Mouse (Mus musculus) frontal cortex, adult (tissue): ENCODE results near the gene Galntl6.
"Not testable (repeated sequence)": the region's sequence is repeated elsewhere in the genome, so short reads cannot be mapped to it uniquely, and the experiment has no call there.

Source experiments
- ATAC-seq: cut with Nextera tagmentation; 2 replicates; pipeline ENCODE4 v1.9.2; 2017; ENCODE audit warnings: mild to moderate bottlenecking, moderate library complexity, mixed read lengths; ENCODE audit not compliant: low TSS enrichment

Gene Galntl6

DNA sequence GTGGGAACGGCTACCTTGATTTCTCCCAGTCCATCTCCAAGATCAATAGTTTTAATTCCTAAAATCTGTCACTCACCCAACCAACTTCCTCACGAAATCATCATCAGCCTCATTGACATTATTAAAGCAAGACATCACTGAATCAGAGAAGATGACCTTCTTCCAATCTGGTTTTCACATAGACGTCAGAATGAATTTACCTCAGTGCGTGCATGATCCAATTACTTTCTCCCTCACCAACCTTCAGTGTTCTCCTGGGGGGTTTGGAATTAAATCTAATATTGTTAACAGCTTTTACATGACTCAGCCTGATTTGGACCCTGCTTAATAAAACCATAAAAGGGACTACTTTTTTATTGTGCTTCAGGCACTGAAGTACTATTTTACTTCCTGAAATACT, 307.7 kb downstream of the Galntl6 start:
- ATAC-seq = no peak

DNA sequence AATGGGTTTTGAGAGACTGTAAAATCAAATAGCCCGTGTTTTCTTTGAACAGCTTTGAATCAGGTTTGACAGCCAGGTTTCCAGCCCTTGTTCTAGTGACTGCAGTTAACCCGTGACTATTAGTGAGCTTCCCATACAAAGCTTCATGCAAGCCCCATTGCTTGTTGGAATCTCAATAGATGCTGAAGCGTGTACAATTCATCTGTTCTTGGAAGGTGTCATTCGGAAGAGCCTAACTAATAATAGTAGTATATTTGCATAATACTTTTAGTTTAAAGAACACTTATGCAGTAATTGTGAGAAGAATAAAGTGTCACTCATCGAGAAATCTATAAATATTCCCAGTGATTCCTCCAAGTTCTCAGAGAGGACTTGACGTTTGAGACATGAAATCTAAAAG, 314.6 kb downstream of the Galntl6 start:
- no peak for ATAC-seq

DNA sequence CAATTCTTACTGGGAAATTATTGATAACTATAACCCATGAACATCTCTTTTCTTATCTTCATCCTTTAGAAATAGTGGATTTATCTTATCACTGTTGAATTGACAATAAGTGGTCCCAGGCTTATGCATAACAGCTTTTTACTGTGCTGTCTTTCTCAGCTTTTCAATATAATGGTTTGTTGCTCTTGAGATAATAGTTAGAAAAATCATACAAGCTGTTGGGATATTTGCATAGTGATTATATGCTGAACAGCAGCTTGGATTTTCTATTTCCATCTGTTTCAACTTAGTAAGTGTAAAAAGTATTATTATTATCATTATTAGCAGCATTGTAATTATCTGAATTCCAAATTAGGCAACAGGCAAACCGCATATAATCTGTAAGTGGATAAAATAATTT, 337.1 kb downstream of the Galntl6 start:
- ATAC-seq = no peak

- no peak for ATAC-seq
Observed at GRCm38 (mm10) chr8:58568086-58568485, 344.4 kb downstream of the Galntl6 start.

GRCm38 (mm10) chr8:58566115-58566514, 346.3 kb downstream of the Galntl6 start:
- peak; percentile 82 for ATAC-seq

- ATAC-seq = no peak
Observed at GRCm38 (mm10) chr8:58535781-58536180, 376.7 kb downstream of the Galntl6 start.

GRCm38 (mm10) chr8:58534631-58535030, 377.8 kb downstream of the Galntl6 start:
- no peak for ATAC-seq

DNA sequence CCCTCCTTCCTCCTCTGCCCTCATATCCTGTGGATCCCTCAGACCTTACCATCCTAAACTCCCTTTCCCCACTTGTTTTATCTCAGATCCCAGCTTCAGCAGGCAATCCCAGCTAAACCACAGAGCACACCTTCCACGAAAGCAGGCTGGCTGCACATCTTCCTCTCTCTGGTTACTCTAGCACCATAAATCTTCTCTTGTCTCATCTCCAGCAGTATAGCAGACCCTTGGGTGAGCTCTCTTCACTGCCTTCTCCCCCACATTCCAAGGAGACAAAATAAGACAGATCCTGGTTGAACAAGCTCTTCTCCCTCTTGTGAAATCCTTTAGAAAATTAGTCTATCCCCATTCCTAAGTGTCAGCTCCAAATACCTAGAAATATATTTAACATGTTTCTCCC, 389.0 kb downstream of the Galntl6 start:
- ATAC-seq = peak; percentile 38; the same call in 1 of the 2 replicates

DNA sequence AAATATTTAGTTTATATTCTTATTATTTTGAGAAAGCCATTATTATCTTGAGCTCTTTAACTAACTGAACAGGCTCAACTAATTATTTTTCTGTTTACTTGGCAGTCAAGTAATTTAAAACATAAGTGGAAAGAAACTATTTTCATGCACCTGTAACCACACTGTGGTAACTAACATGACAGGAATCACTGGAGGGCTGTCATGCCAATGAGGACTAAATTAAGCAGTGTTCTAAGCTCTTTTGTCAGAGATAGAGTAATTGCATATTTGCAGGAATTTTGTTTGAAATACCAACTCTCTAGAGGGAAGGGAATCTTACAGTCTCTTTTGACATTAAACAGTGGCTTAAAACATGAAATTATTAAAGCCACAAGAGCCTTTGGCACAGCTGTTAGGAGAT, 390.5 kb downstream of the Galntl6 start:
- ATAC-seq = no peak

GRCm38 (mm10) chr8:58510516-58510915, 401.9 kb downstream of the Galntl6 start:
- no peak for ATAC-seq

DNA sequence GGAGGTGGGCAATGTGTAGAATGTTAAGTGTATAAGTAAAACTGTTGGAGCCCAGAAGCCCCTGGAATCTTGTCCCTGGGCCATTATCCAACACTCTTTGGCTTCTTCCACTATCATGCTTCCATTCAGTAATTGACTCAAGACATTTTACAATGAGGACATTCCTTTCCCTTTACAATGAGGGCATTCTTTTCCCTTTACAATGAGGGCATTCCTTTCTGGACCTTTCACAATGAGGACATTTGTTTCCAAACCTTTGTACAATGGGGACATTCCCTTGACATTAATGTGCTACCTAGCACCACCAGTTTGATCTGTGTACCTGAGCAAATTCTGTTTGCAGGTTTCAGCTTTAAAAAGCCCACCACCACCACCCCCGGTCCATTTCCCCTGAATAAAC, 403.4 kb downstream of the Galntl6 start:
- ATAC-seq = no peak

GRCm38 (mm10) chr8:58487099-58487498, 425.3 kb downstream of the Galntl6 start:
- no peak for ATAC-seq

DNA sequence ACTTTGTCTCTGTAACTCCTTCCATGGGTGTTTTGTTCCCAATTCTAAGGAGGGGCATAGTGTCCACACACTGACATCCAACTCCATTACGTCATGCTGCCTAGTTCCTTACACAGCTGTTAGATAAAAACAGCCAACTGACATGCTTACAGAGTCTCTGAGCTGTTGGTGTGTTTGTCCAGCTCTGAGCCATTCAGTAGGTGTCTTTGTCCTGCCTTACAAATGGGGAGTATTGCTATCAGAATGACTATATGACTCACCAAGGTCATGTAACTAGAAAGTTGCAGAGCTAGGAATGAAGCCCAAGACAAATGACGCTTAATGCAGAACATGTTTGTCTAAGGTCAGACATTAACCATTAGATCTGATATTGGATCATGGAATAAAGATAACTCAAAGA, 449.1 kb downstream of the Galntl6 start:
- ATAC-seq = not testable (repeated sequence)

GRCm38 (mm10) chr8:58442696-58443095, 469.7 kb downstream of the Galntl6 start:
- ATAC-seq = no peak

DNA sequence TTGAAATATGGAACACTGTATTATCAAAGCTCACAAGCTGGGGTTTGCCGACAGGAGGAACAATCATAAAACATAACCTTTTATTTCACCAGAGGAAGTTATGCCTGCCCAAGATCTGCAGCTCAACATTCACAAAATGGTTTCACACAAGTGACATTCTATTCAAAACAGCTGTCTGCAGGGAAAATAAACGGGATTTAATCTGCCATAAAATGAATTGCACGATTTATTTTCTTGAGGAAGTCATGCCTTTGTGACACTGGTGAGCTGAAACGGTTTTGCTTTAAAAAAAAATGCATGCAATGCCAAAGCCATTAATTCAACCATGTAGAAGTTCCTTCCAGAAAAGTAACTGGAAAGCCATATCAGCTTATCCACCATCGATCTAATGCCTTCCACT, 494.0 kb downstream of the Galntl6 start:
- no peak for ATAC-seq

GRCm38 (mm10) chr8:58417551-58417950, 494.9 kb downstream of the Galntl6 start:
- ATAC-seq = no peak

- ATAC-seq = no peak
Observed at GRCm38 (mm10) chr8:58396500-58396899, 515.9 kb downstream of the Galntl6 start.

- no peak for ATAC-seq
Observed at GRCm38 (mm10) chr8:58395879-58396278, 516.6 kb downstream of the Galntl6 start.

DNA sequence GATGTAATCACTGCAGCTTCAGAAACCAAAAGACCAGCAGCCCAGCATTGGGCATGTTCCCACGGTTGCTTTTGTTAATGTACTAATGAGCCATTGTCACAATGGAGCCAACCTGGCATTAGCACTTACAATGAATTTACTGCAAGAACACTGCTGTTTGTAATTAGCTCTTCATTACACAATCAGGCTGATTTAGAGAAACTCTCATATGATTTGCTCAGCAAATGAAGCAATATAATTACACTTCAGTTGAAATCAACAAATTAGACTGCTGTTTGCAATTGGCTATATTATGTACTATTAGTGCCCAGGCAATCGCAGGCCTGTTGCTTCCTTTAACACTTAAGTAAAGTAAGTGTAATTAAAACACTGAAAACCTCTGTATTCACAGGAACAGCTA, 540.1 kb downstream of the Galntl6 start:
- 0 out of 2 replicates have a peak, but pooled peaks have one; percentile 55 for ATAC-seq

DNA sequence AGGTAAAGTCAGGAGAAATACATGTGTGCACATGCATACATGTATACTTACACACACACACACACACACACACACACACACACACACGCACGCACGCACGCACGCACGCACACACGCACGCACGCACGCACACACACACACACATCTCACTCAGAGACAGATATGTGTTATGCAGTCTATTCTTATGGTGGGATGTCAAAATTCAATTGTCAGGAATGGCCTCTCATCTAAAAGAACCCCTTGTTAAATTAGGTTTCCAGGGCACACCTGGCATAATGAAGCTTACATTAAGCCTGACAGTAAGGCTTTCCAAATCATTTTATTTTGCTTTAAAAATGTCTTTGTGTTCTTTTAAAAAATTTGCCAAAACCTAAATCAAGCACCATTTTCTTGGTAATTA, 540.5 kb downstream of the Galntl6 start:
- no peak for ATAC-seq

- peak; percentile 97 for ATAC-seq
Observed at GRCm38 (mm10) chr8:58331151-58331550, 581.3 kb downstream of the Galntl6 start.

GRCm38 (mm10) chr8:58313482-58313881, 599.0 kb downstream of the Galntl6 start:
- no peak for ATAC-seq

DNA sequence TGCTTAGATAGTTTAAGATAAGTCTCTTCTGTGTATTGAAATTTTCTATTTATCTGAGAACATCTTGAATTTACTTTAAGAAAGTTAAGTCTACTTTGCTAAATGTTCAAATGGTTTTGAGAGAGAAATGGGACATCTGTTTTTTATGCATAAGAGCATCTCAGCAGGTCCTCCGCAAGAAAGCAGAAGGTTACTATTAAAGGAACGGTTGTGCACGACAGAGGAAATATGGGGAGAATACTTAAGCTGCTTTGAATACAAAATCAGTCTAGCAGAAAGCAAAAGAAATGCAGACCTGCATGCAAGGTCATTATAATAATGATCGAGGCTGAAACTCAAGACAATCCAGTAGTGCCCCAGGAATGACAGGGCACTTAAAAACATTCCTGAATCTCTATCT, 621.0 kb downstream of the Galntl6 start:
- peak; percentile 100 for ATAC-seq

DNA sequence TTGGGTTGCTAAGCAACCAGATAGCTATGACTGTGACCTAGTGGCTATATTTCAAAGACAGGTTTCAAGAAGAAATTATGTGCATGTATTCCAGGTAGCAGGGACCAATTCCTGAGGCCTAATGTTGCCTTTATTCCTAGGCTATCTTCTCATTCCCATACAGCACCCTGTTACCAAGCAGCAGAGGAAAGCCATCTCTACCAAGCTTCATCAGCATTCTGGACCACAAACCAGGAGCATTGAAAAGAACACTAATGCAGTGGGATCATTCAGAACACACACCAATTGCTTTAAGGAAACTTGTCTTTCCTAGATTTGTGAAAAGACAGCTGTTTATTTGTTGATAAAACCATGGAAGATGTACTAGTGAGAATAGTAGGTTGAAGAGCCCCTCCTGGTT, 622.4 kb downstream of the Galntl6 start:
- no peak for ATAC-seq

GRCm38 (mm10) chr8:58265485-58265884, 647.0 kb downstream of the Galntl6 start:
- ATAC-seq = no peak
